Mouse (Mus musculus): Measurements from ENCODE around the gene Pik3ca.

Pik3ca gene

GRCm38 (mm10) chr3:32505841-32506240 is 108.4 kb downstream of the Pik3ca start:
- DNase-seq (ENCODE audit: low spot score): no peak

- no peak for DNase-seq (ENCODE audit: low spot score)
These were observed 109.1 kb downstream of the Pik3ca start for GRCm38 (mm10) chr3:32506366-32507225.

GRCm38 (mm10) chr3:32508666-32509324 is 111.3 kb downstream of the Pik3ca start:
- DNase-seq (ENCODE audit: low spot score): peak; percentile 61

GRCm38 (mm10) chr3:32509496-32510374 is 112.3 kb downstream of the Pik3ca start, which contains the start of gene Zfp639:
TSS of gene Zfp639 (plus strand) at chr3:32510259.
- no peak for DNase-seq (ENCODE audit: low spot score)

GRCm38 (mm10) chr3:32510375-32511190 is 113.1 kb downstream of the Pik3ca start:
- peak; percentile 93 for DNase-seq (ENCODE audit: low spot score)

GRCm38 (mm10) chr3:32511191-32511550 is 113.7 kb downstream of the Pik3ca start:
- no peak for DNase-seq (ENCODE audit: low spot score)

GRCm38 (mm10) chr3:32512686-32513284 is 115.3 kb downstream of the Pik3ca start:
- no peak for DNase-seq (ENCODE audit: low spot score)

GRCm38 (mm10) chr3:32513528-32513927 is 116.1 kb downstream of the Pik3ca start:
- DNase-seq (ENCODE audit: low spot score): no peak
